ENCODE assay signal across 32 mouse cellular contexts in the genomic region with DNA sequence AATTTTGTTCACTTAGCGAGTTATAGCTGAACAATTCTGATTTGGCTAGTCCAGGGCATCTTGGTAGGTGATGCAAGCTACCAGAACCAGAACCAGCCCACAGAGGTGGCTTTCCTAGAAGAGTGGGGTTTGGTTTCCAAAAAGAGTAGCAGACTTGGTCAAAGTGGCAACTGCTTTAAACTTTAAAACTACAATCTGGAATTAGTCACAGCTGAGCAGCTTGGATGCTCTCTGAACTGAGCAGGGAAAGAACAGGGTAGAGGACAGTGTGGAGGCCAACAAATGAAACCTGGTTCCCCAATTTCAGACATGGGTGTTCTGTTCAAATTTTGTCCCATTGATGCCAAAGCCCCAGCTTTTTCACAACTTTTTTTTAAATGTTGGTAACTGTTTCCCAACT.
"Had no signal": no experiment of that assay in that cellular context is flagged by ENCODE, and none has a peak within 500 bp of the region (broad histone marks: within the 10 kb centered on the region; RNA-seq: fewer than 3 reads in every experiment).

No protein-coding gene starts in this region.

- H3K9ac ChIP-seq: limb, embryonic 12.5 days; limb, embryonic 13.5 days; limb, embryonic 15.5 days; liver, embryonic 12.5 days; liver, embryonic 13.5 days; liver, embryonic 14.5 days; liver, embryonic 15.5 days; liver, postnatal 0 days; lung, embryonic 14.5 days; lung, embryonic 15.5 days; midbrain, embryonic 12.5 days; midbrain, embryonic 13.5 days; midbrain, embryonic 15.5 days; neural tube, embryonic 12.5 days; neural tube, embryonic 13.5 days had no signal

- H3K27me3 ChIP-seq: limb, embryonic 12.5 days; limb, embryonic 13.5 days; limb, embryonic 15.5 days; liver, embryonic 12.5 days; liver, embryonic 13.5 days; liver, embryonic 15.5 days; lung, embryonic 15.5 days; megakaryocyte, embryonic 14.5 days; midbrain, embryonic 12.5 days; midbrain, embryonic 13.5 days; midbrain, embryonic 15.5 days; neural tube, embryonic 12.5 days; neural tube, embryonic 13.5 days had no signal

- ATAC-seq: liver, embryonic 12.5 days; liver, postnatal 0 days; lung, postnatal 0 days; midbrain, embryonic 13.5 days; midbrain, embryonic 15.5 days; midbrain, embryonic 16.5 days had no signal

- DNase-seq: left cerebral cortex, postnatal 4 days; liver, embryonic 13.5 days; liver, postnatal 0 days; lung, adult 18-20 months; lung, adult 2 months; lung, embryonic 14.5 days; lung, postnatal 10 days; lung, postnatal 14 days; lung, postnatal 36 days; lung, postnatal 4 days; midbrain, embryonic 14.5 days had no signal

- H3K4me2 ChIP-seq: limb, embryonic 12.5 days; limb, embryonic 13.5 days; limb, embryonic 15.5 days; liver, embryonic 11.5 days; liver, embryonic 12.5 days; liver, embryonic 13.5 days; liver, embryonic 15.5 days; lung, embryonic 14.5 days; lung, embryonic 15.5 days; midbrain, embryonic 11.5 days; midbrain, embryonic 12.5 days; midbrain, embryonic 13.5 days; midbrain, embryonic 15.5 days; neural tube, embryonic 12.5 days; neural tube, embryonic 13.5 days had no signal

- H3K27ac ChIP-seq: limb, embryonic 10.5 days; limb, embryonic 12.5 days; limb, embryonic 13.5 days; limb, embryonic 15.5 days; liver, embryonic 12.5 days; liver, embryonic 13.5 days; liver, embryonic 14.5 days; liver, embryonic 15.5 days; lung, embryonic 15.5 days; macrophage; midbrain, embryonic 10.5 days; midbrain, embryonic 12.5 days; midbrain, embryonic 13.5 days; midbrain, embryonic 15.5 days; neural tube, embryonic 12.5 days; neural tube, embryonic 13.5 days had no signal

- H3K4me1 ChIP-seq: limb, embryonic 15.5 days; liver, embryonic 12.5 days; liver, embryonic 13.5 days; liver, embryonic 15.5 days; lung, embryonic 15.5 days; megakaryocyte, embryonic 14.5 days; midbrain, embryonic 15.5 days; neural tube, embryonic 12.5 days; neural tube, embryonic 13.5 days had no signal

- H3K36me3 ChIP-seq: limb, embryonic 10.5 days; limb, embryonic 12.5 days; limb, embryonic 13.5 days; limb, embryonic 15.5 days; liver, embryonic 12.5 days; liver, embryonic 13.5 days; liver, embryonic 15.5 days; lung, embryonic 15.5 days; midbrain, embryonic 10.5 days; midbrain, embryonic 12.5 days; midbrain, embryonic 13.5 days; midbrain, embryonic 15.5 days; neural tube, embryonic 12.5 days; neural tube, embryonic 13.5 days had no signal

- H3K9me3 ChIP-seq: limb, embryonic 10.5 days; limb, embryonic 12.5 days; limb, embryonic 13.5 days; limb, embryonic 15.5 days; liver, embryonic 12.5 days; liver, embryonic 13.5 days; liver, embryonic 15.5 days; lung, embryonic 15.5 days; megakaryocyte, embryonic 14.5 days; midbrain, embryonic 10.5 days; midbrain, embryonic 12.5 days; midbrain, embryonic 13.5 days; midbrain, embryonic 15.5 days; neural tube, embryonic 12.5 days; neural tube, embryonic 13.5 days had no signal

- H3K4me3 ChIP-seq: limb, embryonic 10.5 days; limb, embryonic 12.5 days; limb, embryonic 13.5 days; limb, embryonic 15.5 days; liver, embryonic 12.5 days; liver, embryonic 13.5 days; liver, embryonic 15.5 days; lung, embryonic 15.5 days; megakaryocyte, embryonic 14.5 days; midbrain, embryonic 10.5 days; midbrain, embryonic 12.5 days; midbrain, embryonic 13.5 days; midbrain, embryonic 15.5 days; myocyte; neural tube, embryonic 12.5 days; neural tube, embryonic 13.5 days had no signal
